Mouse (Mus musculus) liver, postnatal 0 days (tissue): ENCODE data around the gene Duox1.
A peak's percentile ranks its signal among the peaks of the same experiment; 100 is the strongest.

Source experiments
- CTCF ChIP-seq: sonication (generic); IDR thresholded peaks from 2 replicates; pipeline ENCODE4 v1.5.1; 2016; ENCODE audit warnings: antibody characterized with exemption, low read depth
- EP300 ChIP-seq: IDR thresholded peaks from 2 replicates; pipeline ENCODE4 v1.6.1; 2016; ENCODE audit warnings: antibody characterized with exemption, low read depth, mild to moderate bottlenecking

- TF ChIP-seq CTCF (no peak), EP300 (0 out of 2 replicates have a peak, but pooled peaks have one; percentile 41)
Observed at GRCm38 (mm10) chr2:122377215-122377674, 61.8 kb downstream of the Duox1 start.
